Mouse (Mus musculus): ENCODE results near the gene Olfr111. TPM values are rescaled to one million over a fixed set of nuclear protein-coding genes. Genes with fewer than 3 reads are reported as not detected.
"Not testable (repeated sequence)": the region's sequence is repeated elsewhere in the genome, so short reads cannot be mapped to it uniquely, and the experiment has no call there.

The Olfr111 gene
- polyA plus RNA-seq (2016; fragmentation: Nextera tagmentation; extraction: Ambion mirVana): not detected in 2 replicates

- Histone ChIP-seq H3K36me3 (replicated peaks) (no peaks in the 10 kb centered on the region), H3K4me1 (no peaks in the 10 kb centered on the region), H3K9ac (no peak within 1 kb of the TSS), H3K4me3 (replicated peaks) (no peak within 1 kb of the TSS), H3K9me3 (no peaks in the 10 kb centered on the region), H3K4me2 (no peak within 1 kb of the TSS), H3K27ac (no peak within 1 kb of the TSS), H3K27me3 (no peaks in the 10 kb centered on the region)
- ATAC-seq (ENCODE audit: low FRiP score): no peak
- WGBS: 90% methylated on average over 4 of the region's 4 CpGs
These were observed at the start of gene Olfr111 for GRCm38 (mm10) chr17:37507730-37508129. Gene Olfr111, plus strand, starts transcription at chr17:37508030.

GRCm38 (mm10) chr17:37458616-37459015 is 49.2 kb upstream of the Olfr111 start, which contains the start of gene Olfr109:
Gene Olfr109, plus strand, starts transcription at chr17:37458916.
- no peaks in the 10 kb centered on the region for H3K9me3 ChIP-seq
- no peak within 1 kb of the TSS for H3K9ac ChIP-seq
- no peak for ATAC-seq (ENCODE audit: low FRiP score)
- H3K27me3 ChIP-seq: no peaks in the 10 kb centered on the region
- no peak within 1 kb of the TSS for H3K4me3 ChIP-seq (replicated peaks)
- H3K4me1 ChIP-seq: no peaks in the 10 kb centered on the region
- no peaks in the 10 kb centered on the region for H3K36me3 ChIP-seq (replicated peaks)
- H3K27ac ChIP-seq: no peak within 1 kb of the TSS
- WGBS: 84% methylated on average over 1 of the region's 1 CpGs
- no peak within 1 kb of the TSS for H3K4me2 ChIP-seq

DNA sequence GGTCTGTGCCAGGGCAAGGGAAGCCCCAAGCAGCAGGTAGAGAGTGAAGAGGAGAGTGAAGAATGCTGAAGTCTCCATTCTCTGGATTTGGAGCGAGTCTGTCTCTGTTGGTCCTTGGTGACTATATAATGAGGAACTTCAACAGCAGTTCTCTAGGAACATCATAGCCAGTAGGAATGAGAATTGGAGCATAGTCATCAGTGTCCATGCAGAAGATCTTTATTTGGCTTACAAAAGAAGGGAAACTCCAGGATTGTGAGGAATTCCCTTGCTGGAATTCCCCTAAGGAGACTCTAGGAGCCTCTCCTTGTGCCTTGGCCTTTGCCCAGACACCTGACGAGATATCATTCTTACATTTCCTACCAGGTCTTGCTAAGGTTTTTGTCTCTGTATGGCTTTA is 24.4 kb upstream of the Olfr111 start, which contains the start of gene H2-M2:
TSS of gene H2-M2 (minus strand) at position 101 of the 400 bp plus-strand sequence.
- Histone ChIP-seq H3K9ac (no peak within 1 kb of the TSS), H3K9me3 (no peaks in the 10 kb centered on the region), H3K4me1 (no peaks in the 10 kb centered on the region), H3K4me2 (no peak within 1 kb of the TSS), H3K27me3 (no peaks in the 10 kb centered on the region), H3K36me3 (replicated peaks) (no peaks in the 10 kb centered on the region), H3K27ac (no peak within 1 kb of the TSS), H3K4me3 (replicated peaks) (no peak within 1 kb of the TSS)
- no peak for ATAC-seq (ENCODE audit: low FRiP score)
- 76% methylated on average over 2 of the region's 2 CpGs for WGBS

DNA sequence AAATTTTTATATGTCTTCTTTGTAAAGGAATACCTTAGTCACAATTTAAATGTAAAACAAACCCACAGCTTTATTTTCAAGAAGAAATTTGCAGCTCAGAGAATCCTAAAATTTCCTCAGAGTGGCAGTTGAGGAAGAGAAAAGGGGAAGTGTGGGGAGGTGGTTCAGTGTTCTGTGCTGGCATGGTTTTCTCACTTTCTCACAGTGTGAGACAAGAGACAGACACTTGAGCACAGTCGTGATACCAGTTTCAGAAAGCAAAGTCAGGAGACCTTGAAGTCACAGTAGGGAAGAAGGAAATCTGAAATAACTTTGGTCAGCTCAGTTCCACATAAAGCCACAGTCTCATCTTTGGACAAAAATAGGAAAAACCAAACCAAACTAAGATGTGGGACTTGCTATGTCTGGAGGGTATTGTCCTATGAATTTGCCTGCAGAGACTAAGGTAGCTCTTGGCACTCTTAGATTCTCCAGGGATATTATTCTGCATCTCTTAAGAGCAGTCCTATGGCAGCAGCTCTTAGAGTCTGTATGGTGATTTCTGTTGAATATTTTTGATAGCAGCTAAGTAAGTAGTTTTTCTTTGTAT is 15.8 kb upstream of the Olfr111 start, which contains the start of gene Olfr110:
TSS of gene Olfr110 (plus strand) at position 539 of the 589 bp plus-strand sequence.
- ATAC-seq (ENCODE audit: low FRiP score): no peak
- Histone ChIP-seq H3K27ac (no peak within 1 kb of the TSS), H3K4me2 (no peak within 1 kb of the TSS), H3K36me3 (replicated peaks) (no peaks in the 10 kb centered on the region), H3K4me3 (replicated peaks) (no peak within 1 kb of the TSS), H3K9ac (no peak within 1 kb of the TSS), H3K4me1 (no peaks in the 10 kb centered on the region), H3K27me3 (no peaks in the 10 kb centered on the region), H3K9me3 (no peaks in the 10 kb centered on the region)
- 75% methylated on average over 1 of the region's 1 CpGs for WGBS

- not testable (repeated sequence) for ATAC-seq (ENCODE audit: low FRiP score); H3K9me3 ChIP-seq; H3K27ac ChIP-seq; H3K4me1 ChIP-seq; H3K36me3 ChIP-seq (replicated peaks); H3K4me3 ChIP-seq (replicated peaks); H3K4me2 ChIP-seq; H3K27me3 ChIP-seq; H3K9ac ChIP-seq
These were observed 16.8 kb downstream of the Olfr111 start for GRCm38 (mm10) chr17:37524612-37525011.

GRCm38 (mm10) chr17:37525427-37525826 is 17.6 kb downstream of the Olfr111 start:
- H3K9me3 ChIP-seq; H3K36me3 ChIP-seq (replicated peaks); H3K4me3 ChIP-seq (replicated peaks); H3K4me1 ChIP-seq; H3K27me3 ChIP-seq; H3K4me2 ChIP-seq; H3K27ac ChIP-seq; ATAC-seq (ENCODE audit: low FRiP score); H3K9ac ChIP-seq: not testable (repeated sequence)
- 85% methylated on average over 1 of the region's 1 CpGs for WGBS

- H3K4me2 ChIP-seq: no peak overlapping the region
These were observed 27.3 kb downstream of the Olfr111 start for GRCm38 (mm10) chr17:37535173-37535572.

DNA sequence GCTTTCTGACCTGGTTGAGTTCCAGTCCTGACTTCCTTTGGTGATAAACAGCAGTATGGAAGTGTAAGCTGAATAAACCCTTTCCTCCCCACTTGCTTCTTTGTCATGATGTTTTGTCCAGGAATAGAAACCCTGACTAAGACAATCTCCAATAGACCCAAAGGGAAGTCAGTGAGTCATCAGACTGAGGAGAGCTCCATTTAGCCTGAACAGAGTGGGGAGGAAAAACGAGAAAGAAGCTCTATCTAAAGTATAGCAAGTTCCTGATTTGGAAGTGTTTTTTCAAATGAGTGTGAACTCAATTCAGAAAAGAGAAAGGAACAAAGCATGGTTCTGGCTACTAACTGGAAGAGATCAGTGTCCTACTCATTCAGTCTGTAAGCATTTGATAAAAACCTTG is 30.6 kb downstream of the Olfr111 start:
- H3K4me1 ChIP-seq; H3K36me3 ChIP-seq (replicated peaks); H3K4me2 ChIP-seq; H3K9me3 ChIP-seq; H3K27ac ChIP-seq; H3K27me3 ChIP-seq; ATAC-seq (ENCODE audit: low FRiP score); H3K9ac ChIP-seq; H3K4me3 ChIP-seq (replicated peaks): not testable (repeated sequence)
- WGBS: 48% methylated on average over 1 of the region's 1 CpGs

More at GRCm38 (mm10) chr17:37535173-37535572, 27.3 kb downstream of the Olfr111 start:
- H3K4me3 ChIP-seq (replicated peaks): no peak overlapping the region
- ATAC-seq (ENCODE audit: low FRiP score): no peak
- H3K9me3 ChIP-seq: no peaks in the 10 kb centered on the region
- no peaks in the 10 kb centered on the region for H3K27me3 ChIP-seq
- no peaks in the 10 kb centered on the region for H3K36me3 ChIP-seq (replicated peaks)
- H3K27ac ChIP-seq: no peak overlapping the region
- H3K9ac ChIP-seq: no peak overlapping the region
- H3K4me1 ChIP-seq: no peaks in the 10 kb centered on the region

DNA sequence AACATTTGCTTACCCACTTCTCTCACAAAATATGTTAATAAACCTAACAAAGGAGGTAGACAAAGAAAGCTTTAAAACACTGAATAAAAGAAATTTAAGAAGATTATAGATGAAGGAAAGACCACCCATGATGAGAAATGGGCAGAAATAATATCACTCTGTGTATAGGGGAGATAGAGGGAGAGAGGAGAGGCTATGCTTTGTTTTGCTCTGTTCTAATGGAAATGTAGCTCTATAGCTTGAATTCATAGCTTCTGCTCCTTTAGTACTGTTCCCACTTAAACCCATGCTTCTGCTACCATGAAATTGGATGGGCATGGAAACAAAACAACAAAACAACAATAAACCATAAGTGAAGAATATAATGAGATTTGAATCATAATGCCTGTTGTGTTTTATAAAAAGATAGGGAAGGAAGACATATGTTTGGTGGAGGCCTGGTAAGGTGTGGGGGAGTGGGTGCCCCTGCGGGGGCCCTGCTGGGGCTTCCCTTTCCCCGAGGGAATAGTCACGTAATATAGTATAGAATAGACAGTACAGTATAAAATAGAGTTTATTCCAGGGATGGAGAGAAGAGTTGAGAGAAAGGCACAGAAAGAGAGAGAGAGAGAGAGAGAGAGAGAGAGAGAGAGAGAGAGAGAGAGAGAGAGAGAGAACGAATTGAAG is 33.8 kb downstream of the Olfr111 start:
- Histone ChIP-seq H3K36me3 (replicated peaks) (no peaks in the 10 kb centered on the region), H3K27me3 (no peaks in the 10 kb centered on the region), H3K4me2 (no peak overlapping the region), H3K9ac (no peak overlapping the region), H3K4me1 (no peaks in the 10 kb centered on the region), H3K27ac (no peak overlapping the region), H3K9me3 (no peaks in the 10 kb centered on the region), H3K4me3 (replicated peaks) (no peak overlapping the region)
- no peak for ATAC-seq (ENCODE audit: low FRiP score)
- WGBS: 66% methylated on average over 4 of the region's 4 CpGs

GRCm38 (mm10) chr17:37543800-37544435 is 36.1 kb downstream of the Olfr111 start:
- H3K9me3 ChIP-seq: no peaks in the 10 kb centered on the region
- no peak for ATAC-seq (ENCODE audit: low FRiP score)
- no peak overlapping the region for H3K27ac ChIP-seq
- H3K4me1 ChIP-seq: no peaks in the 10 kb centered on the region
- 57% methylated on average over 3 of the region's 3 CpGs for WGBS
- no peak overlapping the region for H3K4me3 ChIP-seq (replicated peaks)
- H3K4me2 ChIP-seq: no peak overlapping the region
- H3K36me3 ChIP-seq (replicated peaks): no peaks in the 10 kb centered on the region
- no peaks in the 10 kb centered on the region for H3K27me3 ChIP-seq
- no peak overlapping the region for H3K9ac ChIP-seq

DNA sequence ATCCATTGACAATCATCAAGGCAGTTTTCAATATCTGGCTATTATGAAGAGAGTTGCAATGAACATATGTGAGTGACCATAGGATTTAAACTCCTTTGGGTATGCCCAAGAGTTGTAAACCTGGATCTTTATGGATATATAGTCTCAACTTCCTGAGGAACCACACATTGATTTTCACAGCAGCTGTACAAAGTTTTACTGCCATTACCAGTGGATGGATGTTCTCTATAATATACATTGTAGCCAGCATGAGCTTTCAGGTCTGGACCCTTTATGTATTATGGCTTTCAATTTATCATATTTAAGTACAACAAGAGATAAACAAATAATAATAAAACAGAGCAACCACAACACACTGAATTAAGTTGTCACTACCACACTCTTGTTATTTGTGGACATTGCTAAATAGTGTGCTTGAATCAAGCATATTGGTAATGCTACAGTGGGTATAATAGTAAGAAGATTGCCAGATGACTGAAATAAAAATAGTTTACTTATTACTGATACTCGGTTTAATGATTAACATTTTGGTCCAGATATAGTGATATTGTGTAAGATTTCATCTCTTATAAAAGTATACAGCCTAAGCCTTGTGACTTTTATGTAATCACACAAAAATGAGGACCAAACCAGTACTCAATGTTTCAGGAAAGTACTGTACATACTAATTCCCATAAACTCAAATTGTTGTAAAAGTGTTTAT is 51.2 kb downstream of the Olfr111 start:
- Histone ChIP-seq H3K36me3 (replicated peaks) (no peaks in the 10 kb centered on the region), H3K9ac (no peak overlapping the region), H3K4me3 (replicated peaks) (no peak overlapping the region), H3K9me3 (no peaks in the 10 kb centered on the region), H3K27me3 (no peaks in the 10 kb centered on the region), H3K4me2 (no peak overlapping the region), H3K27ac (no peak overlapping the region), H3K4me1 (no peaks in the 10 kb centered on the region)
- WGBS: 60% methylated on average over 1 of the region's 1 CpGs
- no peak for ATAC-seq (ENCODE audit: low FRiP score)

DNA sequence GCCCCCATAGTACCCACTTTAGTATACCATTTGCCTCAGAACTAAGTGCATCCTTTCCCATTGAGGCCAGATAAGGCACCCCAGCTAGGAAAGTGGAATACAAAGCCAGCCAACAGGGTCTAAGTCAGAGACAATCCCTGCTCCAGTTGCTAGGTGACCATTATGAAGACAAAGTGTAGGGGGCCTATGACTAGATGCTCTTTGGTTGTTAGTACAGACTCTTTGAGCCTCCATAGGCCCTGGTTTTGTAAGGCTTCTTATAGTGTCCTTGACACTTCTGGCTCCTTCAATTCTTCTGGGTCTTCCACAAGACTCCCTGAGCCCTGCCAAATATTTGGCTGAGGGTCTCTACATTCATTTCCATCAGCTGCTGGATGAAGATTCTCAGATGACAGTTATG is 61.5 kb downstream of the Olfr111 start, which contains the start of gene Olfr112:
TSS of gene Olfr112 (minus strand) at position 101 of the 400 bp plus-strand sequence.
- ATAC-seq (ENCODE audit: low FRiP score): no peak
- no peaks in the 10 kb centered on the region for H3K36me3 ChIP-seq (replicated peaks)
- no peaks in the 10 kb centered on the region for H3K9me3 ChIP-seq
- no peaks in the 10 kb centered on the region for H3K4me1 ChIP-seq
- H3K27ac ChIP-seq: no peak within 1 kb of the TSS
- H3K4me3 ChIP-seq (replicated peaks): no peak within 1 kb of the TSS
- H3K9ac ChIP-seq: no peak within 1 kb of the TSS
- no peak within 1 kb of the TSS for H3K4me2 ChIP-seq
- no peaks in the 10 kb centered on the region for H3K27me3 ChIP-seq

Data from forebrain, embryonic 12.5 days (tissue).